Mouse (Mus musculus) adrenal gland, adult 2 months (tissue): ENCODE data around the gene Kit. TPM values are rescaled to one million over a fixed set of nuclear protein-coding genes. Genes with fewer than 3 reads are reported as not detected.

Source experiments
- DNase-seq: peaks from one replicate; pipeline ENCODE4 v3.0.0; 2021
- polyA plus RNA-seq: library from polyadenylated mRNA; depleted of rRNA; stranded (reverse); fragments of >200 nt; gene quantifications from 2 replicates; pipeline ENCODE4 v1.2.3, GENCODE M21; 2012
- total RNA-seq, 2 experiments: library from RNA; stranded (reverse); gene quantifications; 2 replicates each; pipeline ENCODE4 v1.2.3; 2021

The Kit gene
- total and polyA plus RNA-seq, 3 experiments: 2.2 to 3.8 (median 3.0) TPM

DNA sequence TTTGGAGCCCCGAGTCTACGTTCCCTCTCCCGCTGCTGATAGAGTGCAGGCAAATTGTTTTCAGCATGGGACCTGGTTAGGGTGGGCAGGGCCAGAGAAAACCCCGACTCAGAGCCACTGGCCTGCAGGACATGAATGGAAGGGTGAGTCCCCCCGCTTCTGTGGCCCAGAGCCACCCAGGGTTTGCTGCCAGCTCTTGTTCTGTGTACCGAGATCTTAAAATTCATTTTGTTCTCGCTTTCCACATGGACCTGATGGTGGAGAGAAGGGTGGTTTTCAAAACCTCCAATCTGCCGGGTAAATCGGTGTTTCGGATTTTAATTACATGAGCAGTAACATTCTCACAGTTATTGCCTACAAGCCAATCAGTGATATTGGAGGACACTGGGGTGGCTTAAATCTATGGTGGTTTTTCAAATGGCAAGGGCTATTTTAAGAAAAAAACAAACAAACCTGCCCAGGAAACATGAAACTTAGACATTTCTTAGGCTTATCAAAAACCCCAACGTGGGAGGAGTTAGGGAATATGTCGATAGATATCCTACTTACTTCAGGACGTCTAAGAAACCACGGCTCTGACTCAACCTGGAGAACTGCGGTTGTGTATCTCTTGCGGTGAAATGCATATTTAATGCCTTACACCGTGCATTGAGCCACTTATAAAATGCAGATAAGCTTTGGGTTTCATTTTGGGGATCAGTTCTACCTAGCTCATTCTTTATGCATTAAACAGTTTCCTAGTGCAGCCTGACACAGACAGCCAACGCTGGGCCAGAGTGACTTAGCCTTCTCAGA, 58.3 kb downstream of the Kit start:
- DNase-seq: no peak

DNA sequence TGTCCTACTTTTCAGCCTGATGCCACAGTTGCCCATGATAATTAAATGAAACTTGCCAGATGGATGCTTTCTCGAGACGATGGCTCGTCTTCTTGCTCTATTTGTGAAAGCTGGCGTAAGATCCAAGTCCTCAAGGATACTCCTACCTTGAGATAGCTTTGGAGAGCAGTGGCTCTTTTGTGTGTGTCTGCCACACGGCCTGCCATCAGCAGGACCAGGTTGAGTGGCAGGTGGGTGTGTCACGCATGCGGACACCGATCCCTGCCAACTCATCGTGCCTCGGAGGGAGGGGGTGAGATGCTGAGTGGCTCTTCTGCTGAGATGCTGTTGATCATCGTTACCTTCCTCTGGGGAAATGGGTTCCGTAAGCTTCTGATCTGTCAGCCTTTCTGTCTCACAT, 60.7 kb downstream of the Kit start:
- DNase-seq: no peak

DNA sequence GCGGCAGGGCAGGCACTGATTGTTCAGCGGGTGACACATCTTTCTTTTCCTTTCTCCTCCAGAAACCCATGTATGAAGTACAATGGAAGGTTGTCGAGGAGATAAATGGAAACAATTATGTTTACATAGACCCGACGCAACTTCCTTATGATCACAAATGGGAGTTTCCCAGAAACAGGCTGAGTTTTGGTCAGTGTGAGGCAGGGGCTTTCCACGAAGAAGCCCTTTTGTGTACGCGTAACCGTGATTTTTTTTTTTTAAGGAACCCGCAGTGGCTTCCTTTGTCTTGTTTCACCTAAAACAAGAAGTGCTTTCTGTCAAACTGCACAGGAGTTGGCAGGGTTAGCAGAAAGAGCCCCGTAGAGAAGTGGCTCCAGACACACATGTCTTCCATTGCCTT, 65.9 kb downstream of the Kit start:
- DNase-seq: no peak

DNA sequence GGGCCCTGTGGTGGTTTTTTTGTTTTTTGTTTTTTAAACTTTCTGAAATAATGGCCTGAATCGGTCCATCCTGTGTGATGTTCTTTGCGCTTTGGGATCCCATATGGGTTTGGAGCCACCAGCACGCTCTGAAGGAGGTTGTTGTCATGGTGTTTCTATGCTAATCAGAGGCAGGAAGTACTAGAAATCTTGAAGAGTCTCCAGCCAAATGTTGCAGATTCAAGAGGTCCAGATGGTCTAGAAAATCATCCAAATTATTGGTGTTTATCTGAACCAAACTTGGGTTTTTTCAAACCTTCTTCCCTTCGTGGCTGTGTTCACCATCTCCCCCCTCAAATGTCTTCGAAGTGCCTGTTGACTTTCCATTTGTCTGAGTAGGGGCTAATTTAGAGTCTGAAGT, 72.3 kb downstream of the Kit start:
- no peak for DNase-seq

DNA sequence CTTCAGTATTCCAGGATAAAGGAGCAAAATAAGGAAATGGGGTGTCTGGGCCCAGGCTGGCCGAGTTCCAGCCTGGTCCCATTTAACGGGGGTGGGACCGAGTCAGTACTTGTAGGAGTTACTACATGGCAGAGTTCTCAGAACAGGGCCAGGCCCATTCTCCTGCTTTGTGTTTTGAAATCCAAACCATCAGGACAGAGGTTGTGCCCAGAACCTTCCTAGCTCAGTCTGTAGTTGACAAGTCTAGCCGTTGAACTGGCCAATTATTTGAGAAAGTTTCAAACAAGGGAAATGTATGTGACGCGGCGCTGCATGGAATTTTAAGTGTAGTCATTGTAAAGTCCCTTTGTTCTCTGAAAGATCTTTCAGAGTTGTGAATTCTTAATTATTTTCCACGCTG, 75.8 kb downstream of the Kit start:
- peak; percentile 2 for DNase-seq

DNA sequence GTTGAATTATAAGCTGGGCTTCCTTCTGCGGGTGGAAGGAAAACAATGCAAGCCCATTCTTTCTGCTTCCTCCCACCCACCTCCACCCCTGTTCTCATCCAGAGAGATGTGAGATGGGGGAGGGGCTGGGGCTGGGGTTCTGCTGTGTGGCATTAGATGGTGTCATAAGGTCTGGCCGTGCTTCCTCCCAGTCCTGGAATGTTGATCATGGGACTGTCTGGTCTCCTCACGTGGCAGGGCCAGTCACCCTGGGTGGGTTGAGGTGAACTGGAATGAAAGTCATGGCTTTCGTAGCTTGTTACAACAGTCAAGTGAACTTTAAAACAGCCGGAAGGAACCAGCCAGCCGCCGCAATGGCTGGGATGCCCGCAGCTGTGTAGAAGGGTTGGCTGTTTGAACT, 78.7 kb downstream of the Kit start:
- DNase-seq: no peak

DNA sequence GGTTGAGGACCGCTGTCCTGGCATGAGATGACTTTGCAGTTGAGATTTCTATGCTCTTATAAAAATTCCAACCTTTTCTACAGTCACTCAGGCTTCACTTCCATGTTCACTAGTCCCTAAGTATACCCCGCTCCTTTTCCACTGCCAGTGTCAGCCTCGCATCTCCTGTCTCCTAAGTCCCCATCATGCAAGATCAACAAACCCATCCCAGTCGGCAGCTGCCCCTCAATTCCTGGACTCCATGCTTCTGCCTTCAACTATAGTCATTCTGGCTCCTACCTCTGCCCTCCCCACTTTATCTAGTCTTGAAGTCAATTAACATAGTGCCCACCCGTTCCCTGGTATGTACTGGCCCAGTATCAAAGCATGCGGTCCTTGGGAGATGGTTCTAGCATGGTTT, 83.9 kb downstream of the Kit start:
- no peak for DNase-seq

DNA sequence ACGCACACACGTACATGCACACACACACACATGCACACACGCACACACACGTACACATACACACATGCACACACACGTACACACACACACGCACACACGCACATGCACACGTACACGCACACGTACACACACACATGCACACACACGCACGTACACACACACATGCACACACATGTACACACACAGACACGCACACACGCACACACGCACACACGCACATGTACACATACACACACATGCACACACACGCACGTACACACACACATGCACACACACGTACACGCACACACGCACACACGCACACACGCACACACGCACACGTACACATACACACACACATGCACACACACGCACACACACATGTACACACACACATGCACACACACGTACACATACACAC, 85.6 kb downstream of the Kit start:
- no peak for DNase-seq

DNA sequence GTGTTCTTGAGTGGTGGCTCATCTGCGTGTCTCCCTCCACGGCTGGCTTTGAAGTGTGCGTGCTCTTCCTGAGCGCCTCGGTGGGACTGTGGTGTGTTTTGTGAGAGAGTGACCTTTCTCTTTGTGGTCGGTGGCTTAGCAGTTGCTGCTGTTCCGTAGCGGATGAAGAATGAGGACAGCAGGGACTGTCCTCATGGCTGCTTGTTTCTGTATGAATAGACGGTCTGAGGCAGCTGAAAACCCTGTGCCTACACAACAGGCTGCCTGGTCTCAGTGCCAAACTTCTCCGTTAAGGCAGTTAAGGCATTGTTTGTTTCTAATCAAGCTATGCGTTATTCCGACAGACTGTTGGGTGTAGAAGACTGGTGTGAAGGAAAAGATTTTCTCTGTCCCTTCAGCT, 87.8 kb downstream of the Kit start:
- DNase-seq: no peak

DNA sequence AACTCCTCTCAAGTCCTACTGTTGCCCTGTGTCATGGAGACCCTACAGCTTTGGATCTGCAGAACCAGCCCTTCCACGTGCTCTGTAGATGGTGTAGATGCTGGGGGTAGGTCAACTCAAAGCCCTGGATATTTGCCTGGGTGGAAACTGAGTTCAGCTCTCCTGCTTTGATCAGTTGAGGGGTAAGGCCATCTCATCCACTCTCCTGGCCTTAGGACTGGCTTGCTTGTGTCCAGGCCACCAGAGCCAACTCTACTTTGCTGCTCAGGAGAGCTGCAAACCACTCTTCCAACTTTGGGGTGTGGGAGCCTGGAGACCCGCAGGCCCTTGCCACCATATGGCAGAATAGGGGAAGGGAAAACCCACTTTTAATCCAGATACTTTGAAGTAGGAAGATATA, 89.1 kb downstream of the Kit start:
- DNase-seq: no peak

DNA sequence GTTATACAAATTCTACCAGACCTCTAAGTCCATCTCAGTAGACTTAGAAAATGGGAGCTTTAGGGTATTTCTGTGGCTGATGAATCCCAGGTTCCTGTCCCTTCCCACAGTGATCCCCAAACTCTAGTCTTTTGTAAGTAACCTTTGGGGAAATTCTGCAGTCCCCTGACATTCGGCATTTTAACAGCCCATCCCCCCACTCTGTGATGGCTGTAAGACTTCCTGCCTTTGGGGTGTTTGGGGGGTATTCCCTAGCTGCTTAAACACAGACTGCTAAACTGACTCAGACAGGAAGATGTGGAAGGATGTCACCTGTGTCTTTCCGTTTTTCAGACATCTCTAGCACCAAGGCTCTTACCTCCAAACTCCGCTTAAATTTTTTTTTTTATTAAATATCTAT, 92.4 kb downstream of the Kit start:
- DNase-seq: no peak

DNA sequence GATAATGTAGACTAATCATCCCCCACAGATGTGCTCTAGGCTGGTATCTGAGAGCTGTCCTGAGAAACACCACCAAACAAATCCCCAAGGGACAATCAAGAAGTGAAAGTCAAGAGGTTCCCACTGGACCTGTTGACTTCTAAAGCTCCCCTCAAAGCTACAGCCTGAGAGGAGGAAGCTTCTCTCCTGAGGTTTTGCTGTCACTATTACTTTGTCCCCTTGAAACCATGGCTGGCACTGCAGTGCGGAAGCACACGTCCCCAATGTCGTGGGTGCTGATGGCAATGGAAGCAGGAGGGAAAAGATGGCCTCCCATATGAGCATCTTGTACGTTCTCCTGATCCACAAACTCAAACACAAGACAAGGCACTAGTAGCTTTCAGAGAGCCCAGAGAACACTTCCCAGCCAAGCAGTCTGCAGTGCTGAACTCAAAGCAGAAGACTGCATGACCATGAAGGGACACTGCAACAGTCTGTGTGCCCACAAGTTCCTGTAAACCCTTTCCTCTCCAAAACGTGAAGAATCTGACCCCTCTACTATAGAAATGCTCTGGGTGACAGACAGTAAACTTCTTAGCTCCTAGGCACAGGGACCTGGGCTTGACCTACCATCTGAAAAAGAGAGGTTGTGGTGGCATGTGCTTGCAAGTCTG, 96.5 kb downstream of the Kit start:
- DNase-seq: no peak

DNA sequence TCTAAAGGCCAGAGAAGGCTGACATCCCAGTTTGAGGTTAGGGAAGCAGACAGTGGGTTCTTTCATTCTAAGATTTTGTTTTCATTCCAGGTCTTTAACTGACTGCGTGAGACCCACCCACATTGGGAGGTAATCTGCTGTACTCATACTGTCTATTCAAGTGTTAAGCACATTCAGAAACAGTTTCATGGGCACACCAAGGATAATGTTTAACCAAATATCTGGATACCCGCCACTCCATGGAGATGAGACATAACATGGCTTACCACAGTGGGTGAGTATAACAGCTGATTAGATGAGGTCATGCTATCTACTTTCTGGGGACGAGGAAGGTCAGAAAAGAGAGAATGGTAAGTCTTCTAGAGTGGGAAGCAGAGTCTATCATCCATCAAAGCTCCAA, 101.3 kb downstream of the Kit start:
- no peak for DNase-seq

DNA sequence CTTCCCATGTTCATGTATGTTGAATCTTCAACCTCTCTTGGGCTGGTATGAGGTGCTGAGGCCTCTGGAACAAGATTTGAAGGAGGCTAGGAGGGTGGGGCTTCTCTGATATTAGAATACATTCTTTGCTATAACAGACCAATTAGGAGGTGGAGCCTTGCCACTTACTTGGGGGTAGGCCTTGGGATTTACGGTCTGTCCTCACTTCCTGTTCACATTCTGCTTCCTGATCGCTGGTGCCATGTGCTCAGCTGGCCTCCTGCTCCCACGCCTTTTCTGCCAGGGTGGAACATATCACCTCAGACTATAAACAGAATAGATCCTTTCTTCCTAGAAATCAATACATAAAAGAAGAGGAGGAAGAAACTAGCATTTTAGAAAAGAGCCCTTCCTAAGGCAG, 105.2 kb downstream of the Kit start:
- no peak for DNase-seq

DNA sequence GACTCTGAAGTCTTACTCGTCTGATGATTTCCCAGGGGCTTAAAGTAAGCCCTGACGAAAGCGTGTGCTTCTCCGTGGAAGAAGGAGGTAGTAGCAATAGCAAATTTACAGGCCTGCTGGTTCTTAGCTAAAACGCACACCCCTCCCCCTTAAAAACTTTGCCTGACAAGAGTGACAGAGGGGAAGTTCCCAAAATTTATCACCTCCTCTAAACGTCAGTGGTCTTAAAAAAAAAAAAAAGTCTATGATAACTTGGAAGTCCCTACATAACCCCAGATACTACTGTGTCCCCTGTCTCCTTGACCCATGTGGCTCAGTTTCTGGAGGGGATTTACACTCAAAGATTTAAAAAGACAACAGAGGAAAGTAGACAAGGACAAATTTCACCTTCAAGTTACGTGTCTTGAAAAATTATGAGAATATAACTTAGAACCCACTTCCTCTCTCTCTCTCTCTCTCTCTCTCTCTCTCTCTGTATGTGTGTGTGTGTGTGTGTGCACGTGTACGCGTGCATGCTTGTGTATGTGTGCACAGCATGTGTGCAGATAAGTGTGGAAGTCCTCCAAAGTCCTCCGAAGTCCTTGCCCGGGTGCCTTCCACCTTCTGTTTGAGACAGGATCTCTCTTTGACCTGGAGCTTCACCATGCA, 120.6 kb downstream of the Kit start:
- DNase-seq: no peak

DNA sequence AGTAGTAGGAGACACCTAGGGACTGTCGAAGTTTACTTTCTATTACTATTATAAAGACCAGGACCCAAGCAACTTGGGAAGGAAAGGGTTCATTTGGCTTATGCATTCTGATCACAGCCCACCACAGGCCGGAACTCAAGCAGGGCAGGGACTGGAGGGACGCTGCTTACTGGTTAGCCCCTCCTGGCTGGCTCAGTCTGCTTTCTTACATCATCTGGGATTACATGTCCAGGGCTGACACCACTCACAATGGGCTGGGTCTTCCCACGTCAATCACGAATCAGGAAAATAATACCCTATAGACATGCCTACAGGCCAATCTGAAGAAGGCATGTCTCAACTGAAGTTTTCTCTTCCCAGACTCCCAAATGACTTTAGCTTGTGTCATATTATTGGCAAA, 122.2 kb downstream of the Kit start:
- DNase-seq: no peak

DNA sequence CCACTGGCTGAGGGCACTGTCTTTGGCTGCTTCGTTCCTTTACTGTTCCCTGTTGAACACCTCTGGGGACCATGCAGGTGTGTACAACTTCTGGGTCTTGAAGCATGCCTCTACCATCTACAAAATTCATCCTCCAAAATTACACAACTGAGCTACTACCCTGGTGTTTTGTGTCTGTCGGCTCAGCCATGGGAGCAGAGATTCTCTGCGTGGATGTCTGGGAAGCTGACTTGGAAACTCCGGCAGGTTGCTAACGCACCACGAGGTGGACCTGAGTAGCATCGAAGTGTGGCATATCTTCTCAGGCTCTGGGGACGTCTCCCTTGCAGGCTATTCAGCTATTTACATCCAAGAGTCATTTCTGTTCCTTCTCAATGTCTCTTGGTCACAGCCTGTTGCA, 123.8 kb downstream of the Kit start:
- DNase-seq: no peak

DNA sequence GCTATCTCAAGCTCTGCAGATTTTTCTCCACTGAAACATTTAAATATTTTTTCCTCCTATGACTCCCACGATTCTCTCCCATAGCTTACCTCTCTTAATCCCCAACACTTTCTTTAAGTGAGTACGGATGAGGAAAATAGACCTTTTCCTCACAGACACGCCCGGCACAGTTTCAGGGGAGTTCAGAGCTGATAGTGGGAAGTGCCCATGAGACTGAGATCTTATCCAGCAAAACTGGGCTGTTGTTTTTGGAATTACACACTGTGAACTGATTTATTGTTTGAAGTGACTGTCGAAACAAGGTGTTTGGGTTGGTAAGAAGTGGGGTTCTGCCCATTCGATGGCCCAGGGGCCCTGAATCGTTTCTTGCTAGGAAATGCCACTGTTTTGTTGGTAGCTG, 124.4 kb downstream of the Kit start:
- no peak for DNase-seq

DNA sequence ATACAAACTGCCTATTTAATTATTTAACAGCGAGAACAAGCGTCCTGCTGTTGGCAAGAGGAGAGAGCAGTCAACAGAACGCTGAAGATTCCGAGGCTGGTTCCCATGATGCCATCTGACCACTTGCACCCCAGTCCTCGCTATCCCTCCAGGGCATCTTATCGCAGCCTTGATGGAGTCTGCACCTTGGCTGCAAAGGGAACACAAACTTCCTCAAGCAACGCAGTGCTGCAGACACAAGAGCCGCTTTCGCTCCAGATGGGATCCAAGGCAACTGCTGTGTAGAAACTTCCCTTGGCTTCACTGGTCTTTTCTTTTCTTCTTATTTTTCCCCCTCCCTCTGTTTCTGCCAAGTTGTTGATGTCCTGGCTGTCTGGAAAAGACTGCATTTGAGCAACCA, 124.8 kb downstream of the Kit start:
- DNase-seq: no peak

DNA sequence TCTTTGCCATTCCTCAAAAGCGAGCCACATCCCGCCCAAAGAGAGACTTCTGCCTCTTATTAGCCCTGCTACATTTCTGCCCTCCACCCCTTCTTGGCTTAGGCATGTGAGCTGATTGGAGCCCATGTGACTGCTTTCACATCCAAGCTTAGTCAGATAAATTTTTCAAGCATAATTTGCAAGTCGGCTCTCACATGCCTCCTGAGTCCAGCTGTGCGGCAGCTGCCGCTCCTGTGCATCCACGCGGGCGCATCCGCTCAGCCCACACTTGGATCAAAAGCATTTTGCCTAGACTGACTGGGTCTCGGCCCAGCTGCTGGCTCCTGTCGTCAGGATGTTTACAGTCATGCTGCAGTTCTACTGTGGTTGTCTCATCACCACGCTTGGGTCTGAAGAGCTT, 126.9 kb downstream of the Kit start:
- no peak for DNase-seq

DNA sequence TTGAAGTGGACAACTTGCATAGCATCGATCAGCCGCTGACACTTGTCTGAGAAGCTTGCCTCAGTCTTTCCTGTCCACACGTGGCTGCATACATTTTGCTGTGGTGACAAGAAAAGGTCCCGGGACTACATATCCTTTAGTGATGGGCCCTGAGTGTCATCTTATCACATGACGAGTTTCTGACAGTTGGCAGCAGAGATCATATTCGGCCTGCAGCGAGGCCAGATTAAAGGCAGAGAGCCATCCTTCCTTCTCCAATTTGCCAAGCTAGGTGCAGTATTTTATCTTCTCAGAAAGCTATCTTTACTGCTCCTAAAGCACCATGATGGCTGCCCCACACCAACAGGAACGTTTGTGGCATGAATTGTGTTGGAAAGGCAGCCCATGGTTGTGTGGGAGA, 127.4 kb downstream of the Kit start:
- DNase-seq: no peak

DNA sequence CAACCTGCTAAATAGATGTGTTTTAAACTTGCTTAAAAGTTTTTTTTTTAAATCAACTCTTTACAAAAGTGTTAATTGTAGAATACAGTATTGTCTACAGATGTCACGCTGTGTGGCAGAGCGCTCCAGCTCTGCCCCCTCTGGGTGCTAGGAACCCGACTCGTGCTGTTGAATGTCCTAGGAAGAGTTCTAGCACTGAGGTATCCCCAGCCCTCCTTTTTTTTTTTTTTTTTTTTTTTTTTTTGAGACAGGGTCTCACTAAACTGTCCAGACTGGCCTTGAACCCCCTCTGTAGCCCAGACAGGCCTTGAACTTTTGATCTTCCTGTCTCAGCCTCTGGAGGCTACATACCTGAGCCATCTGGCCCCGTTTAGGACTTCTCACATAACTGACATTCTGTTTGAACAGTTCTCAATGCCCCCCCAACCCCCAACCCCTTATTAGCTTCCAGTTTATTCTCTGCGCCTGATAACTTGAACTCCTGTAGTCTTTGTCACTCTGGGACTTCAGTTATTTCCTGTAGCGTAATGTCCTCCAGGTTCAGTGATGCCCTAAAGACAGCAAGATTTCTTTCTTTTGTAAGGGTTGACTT, 130.0 kb downstream of the Kit start:
- no peak for DNase-seq

DNA sequence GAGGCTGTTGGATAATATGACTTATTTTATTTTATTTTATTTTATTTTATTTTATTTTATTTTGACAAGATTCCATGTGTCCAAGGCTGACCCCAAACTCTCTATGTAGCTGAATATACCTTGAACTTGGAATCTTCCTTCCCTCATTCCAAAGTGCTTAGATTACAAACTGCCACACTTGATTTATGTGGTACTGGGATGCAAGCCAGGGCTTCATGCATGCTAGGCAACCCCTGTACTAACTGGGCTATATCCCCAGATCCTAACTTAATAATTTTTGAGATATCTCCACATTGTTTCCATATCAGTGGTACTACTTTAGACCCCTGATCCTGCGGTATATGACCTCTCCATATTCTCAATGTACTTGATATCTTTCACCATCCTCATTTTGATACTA, 130.7 kb downstream of the Kit start:
- DNase-seq: peak; percentile 53
